Mouse (Mus musculus): ENCODE measurements at regions not wholly inside any gene's neighbourhood (a gene's known extent, or its start where the extent isn't known, plus 50 kb on each side); places are given as distances from the start of the nearest gene placed in this dataset.
"Not testable (repeated sequence)": the region's sequence is repeated elsewhere in the genome, so short reads cannot be mapped to it uniquely, and the experiment has no call there.

DNA sequence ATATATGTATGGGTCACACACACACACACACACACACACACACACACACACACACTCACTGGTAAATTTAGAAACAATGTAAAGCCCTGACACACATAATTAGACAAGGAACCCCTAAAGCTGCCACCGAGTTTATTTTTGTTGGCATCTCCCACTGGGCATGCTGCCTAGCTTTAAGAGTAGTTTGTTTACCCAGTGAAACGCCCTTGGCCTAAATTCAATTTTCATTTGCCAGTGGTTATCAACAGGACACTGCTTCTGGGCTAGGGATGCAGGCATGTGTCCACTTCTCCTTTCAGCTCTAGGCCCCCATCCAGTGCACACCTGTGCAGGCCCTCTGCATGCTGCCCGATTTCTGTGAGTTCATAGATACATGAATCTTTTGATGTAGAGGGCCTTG is 73.7 kb upstream of the 1110032F04Rik start:
- DNase-seq: no peak

DNA sequence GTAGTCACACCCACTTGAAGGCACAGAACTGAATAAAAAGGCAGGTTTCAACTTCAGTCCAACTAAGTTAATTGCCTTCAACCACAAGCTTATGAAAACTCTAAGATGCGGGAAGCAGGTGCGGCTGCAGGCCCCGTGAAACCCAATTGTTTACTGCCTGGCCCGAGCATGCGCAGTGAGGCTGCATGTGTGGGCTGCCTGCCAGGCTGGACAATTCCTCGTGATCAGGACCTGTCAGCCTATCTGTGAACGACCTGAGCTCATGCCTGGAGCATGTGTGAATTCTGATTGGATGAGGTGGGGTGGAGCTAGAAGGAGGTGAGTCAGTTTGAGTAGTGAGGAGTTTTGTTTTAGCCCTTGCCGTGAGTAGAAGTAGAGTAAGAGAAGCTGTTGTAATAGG is 71.0 kb upstream of the 1110032F04Rik start:
- not testable (repeated sequence) for DNase-seq

GRCm38 (mm10) chr3:68808866-68809265 is 60.5 kb upstream of the 1110032F04Rik start:
- no peak for DNase-seq

DNA sequence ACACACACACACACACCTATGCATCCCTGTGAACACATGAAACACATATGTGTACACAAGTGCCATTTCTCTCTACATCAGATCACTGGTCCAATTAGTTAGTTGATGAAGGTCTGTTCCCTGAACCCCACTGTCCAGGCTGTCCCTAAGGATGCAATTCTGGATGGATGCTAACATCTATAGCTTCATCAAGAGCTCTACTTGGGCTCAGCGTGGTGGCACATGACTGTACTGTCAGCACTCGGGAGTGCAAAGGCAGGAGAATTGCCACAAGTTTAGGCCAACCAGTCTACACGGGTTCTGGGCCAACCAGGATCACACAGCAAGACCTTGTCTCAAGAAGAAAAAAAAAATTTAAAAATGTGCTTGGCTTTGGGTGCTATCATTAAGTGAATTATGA is 55.9 kb upstream of the 1110032F04Rik start:
- DNase-seq: no peak

DNA sequence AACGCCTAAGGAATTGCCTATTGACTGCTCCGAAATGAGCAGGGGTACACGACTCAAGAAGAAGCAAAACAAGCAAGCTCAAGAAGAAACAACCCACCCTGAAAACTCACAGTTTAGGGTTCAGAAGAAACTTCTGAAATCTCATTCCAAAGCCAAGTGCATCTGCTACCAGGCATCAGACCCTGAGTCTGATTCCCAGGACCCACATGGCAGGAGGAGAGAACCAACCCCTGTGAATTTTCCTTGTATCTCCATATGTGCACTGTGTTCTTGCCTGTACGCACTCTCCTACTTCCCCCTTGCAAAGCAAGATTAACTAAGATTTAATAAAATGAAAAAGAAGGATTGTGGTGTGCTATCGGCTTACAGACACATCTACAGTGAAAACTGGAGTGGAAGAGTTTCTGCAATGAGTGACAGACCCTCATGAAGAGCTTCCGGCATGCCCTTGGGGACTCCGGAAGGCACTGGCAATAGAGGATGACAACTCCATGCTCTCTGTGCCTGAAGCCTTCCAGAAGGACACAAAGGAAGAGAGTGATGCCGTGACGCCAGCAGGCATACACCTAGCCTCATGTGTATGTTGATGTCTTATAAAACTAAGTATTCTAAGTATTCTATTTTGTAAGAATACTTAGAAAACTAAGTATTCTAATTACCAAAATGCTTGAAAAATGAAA is 55.2 kb upstream of the 1110032F04Rik start:
- DNase-seq: no peak

DNA sequence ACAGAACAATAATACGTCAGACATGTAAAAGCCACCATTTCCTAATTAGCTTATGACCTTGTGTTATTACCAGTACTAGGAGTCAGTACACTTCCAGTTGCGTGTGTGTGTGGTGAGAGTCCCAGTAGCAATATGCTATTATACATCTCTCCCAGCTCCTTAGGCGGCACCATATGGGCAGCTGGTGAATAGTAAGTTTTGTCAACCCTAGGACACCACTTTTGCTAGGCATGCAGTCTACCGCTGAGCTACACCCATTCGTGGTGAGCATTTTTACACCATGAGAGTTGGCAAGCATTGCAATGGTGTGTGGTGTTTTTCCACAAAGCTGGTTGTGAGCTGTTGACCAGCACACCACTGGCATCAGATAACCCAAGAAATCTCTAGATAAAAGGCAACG is 53.8 kb upstream of the 1110032F04Rik start:
- DNase-seq: no peak

DNA sequence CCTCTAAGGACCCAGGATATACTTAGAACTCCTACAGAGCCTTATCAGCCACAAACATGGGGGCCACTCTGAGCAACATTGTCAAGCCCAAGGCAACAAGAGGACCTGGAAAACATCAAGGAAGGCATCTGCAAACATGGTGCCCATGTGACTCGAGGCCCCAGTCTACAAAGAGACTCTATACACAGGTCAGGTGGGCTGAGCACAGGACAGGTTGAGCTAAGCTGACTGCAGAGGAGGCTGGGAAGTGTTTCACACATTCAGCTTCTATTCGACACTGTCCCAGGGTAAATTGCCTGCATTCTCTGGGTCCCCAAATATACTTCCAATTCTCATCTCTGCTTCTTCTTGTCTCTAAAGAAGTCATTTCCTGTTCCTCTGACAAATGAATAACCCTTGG is 52.1 kb upstream of the 1110032F04Rik start:
- DNase-seq: no peak
